Mouse (Mus musculus) stomach, adult 2 months (tissue): ENCODE results near the gene Selenoi. TPM values are rescaled to one million over a fixed set of nuclear protein-coding genes. Genes with fewer than 3 reads are reported as not detected.

ENCODE experiments used
- polyA plus RNA-seq: library from polyadenylated mRNA; depleted of rRNA; stranded (reverse); fragments of >200 nt; gene quantifications from 2 replicates; pipeline ENCODE4 v1.2.3, GENCODE M21; 2012; rRNA removed

The Selenoi gene
- 18.8 and 35.4 TPM in 2 replicates for polyA plus RNA-seq

DNA sequence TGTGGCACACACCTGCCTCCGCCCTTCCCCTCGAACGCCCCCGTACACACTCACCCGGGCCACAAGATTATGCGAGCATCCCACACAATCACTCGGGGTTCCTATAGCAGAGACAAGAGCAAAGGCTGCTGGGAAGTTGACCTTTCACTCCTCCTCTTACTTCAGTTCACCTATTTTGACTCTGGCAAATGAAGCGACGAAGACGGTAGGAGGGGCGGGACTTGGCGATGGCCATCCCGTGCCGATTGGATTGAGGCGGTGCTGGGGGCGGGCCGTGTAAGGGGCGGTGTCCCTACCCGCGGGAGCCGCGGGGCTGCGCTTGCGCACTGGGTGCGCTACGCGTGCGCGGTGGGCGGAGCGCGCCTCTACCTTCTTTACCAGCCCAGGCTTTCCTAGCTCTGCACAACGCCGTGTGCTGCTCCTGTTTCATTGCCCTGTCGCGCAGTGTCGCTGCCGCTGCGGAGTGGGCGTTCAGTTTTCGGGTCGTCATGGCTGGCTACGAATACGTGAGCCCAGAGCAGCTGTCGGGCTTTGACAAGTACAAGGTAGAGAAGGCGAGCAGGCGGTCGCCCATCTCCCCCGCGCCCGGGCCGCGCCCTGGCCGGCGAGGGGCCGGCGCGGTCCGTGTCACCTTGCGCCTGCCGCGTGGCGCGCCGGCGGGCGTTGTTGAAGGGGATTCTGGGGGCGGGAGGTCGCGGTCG lies at the start of gene Selenoi:
Selenoi (plus strand) TSS at position 311 of the 701 bp plus-strand sequence.

GRCm38 (mm10) chr5:30205493-30205892 lies 26.9 kb upstream of the Selenoi start, which contains the start of gene Adgrf3:
Gene Adgrf3, minus strand, starts transcription at chr5:30205722.

DNA sequence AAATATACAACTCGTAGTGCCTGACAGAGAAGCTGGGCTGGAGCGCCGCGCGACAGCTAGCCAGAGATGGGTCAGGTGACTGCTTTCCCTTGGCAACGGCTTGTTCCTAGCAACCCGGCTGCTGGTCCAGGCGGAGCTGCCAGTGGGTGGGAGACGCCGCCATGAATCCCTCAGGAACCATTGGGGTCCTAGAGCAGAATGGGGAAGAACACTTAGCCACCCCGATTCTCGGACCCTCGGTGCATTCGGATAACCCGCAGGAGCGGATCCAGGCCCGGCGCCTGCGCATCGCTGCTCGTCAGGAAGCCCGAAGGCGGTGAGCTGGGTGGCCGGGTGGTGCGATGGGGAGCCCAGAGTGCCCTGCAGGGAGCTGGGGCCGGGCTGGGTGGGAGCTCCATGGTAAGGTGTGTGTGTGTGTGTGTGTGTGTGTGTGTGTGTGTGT lies 48.9 kb downstream of the Selenoi start, which contains the start of gene Drc1:
Drc1 (plus strand) TSS at position 98 of the 442 bp plus-strand sequence.

Other genes with a start within 250 kb of the Selenoi start
- not detected in 2 replicates for gene Il6, start 219.5 kb upstream of the Selenoi start, polyA plus RNA-seq
- 22.2 and 24.0 TPM in 2 replicates for gene Tyms, start 159.0 kb upstream of the Selenoi start, polyA plus RNA-seq
- 0.01 and 0.02 TPM in 2 replicates for gene Garem2, start 127.4 kb upstream of the Selenoi start, polyA plus RNA-seq
- gene 3110082J24Rik, start 126.5 kb upstream of the Selenoi start, polyA plus RNA-seq: not detected in 2 replicates
- gene Hadha, start 77.4 kb upstream of the Selenoi start, polyA plus RNA-seq: 24.7 and 31.6 TPM in 2 replicates
- gene Hadhb, start 77.3 kb upstream of the Selenoi start, polyA plus RNA-seq: 15.9 and 19.5 TPM in 2 replicates
- gene Adgrf3, start 26.9 kb upstream of the Selenoi start, polyA plus RNA-seq: 0.11 TPM in 2 replicates
- 0.04 and 0.34 TPM in 2 replicates for gene Drc1, start 48.8 kb downstream of the Selenoi start, polyA plus RNA-seq
- 0.02 and 0.05 TPM in 2 replicates for gene Otof, start 229.4 kb downstream of the Selenoi start, polyA plus RNA-seq
- 0.46 TPM in 1 of 2 replicates, not detected in the other for gene 1700001C02Rik, start 233.5 kb downstream of the Selenoi start, polyA plus RNA-seq